Mouse (Mus musculus): ENCODE measurements around the gene Sntb2. TPM values are rescaled to one million over a fixed set of nuclear protein-coding genes. Genes with fewer than 3 reads are reported as not detected.

Sntb2 gene
- total RNA-seq (2021), result 10 to 100 TPM; 19.9 to 21.0 TPM
- long read RNA-seq, experiment 1, full-length matches to known transcripts, result 4 of 7 reads
- long read RNA-seq, experiment 1, partial matches to known transcripts, result 0 of 7 reads
- long read RNA-seq, experiment 1, other reads (novel, unspliced or antisense), result 3 of 7 reads
- long read RNA-seq, experiment 2, full-length matches to known transcripts, result 6 of 10 reads
- long read RNA-seq, experiment 2, partial matches to known transcripts, result 0 of 10 reads
- long read RNA-seq, experiment 2, other reads (novel, unspliced or antisense), result 4 of 10 reads

- intact Hi-C loops (cut with DNase I), result loop anchor here (5.0 kb wide), 2 partner anchors 33 to 42 kb away; no protein-coding TSS in a partner anchor
- peak; percentile 94 to 96 for DNase-seq
Measured at GRCm38 (mm10) chr8:106935324-106935869, at the start of gene Sntb2. Sntb2 (plus strand) TSS chr8:106935750.

DNA sequence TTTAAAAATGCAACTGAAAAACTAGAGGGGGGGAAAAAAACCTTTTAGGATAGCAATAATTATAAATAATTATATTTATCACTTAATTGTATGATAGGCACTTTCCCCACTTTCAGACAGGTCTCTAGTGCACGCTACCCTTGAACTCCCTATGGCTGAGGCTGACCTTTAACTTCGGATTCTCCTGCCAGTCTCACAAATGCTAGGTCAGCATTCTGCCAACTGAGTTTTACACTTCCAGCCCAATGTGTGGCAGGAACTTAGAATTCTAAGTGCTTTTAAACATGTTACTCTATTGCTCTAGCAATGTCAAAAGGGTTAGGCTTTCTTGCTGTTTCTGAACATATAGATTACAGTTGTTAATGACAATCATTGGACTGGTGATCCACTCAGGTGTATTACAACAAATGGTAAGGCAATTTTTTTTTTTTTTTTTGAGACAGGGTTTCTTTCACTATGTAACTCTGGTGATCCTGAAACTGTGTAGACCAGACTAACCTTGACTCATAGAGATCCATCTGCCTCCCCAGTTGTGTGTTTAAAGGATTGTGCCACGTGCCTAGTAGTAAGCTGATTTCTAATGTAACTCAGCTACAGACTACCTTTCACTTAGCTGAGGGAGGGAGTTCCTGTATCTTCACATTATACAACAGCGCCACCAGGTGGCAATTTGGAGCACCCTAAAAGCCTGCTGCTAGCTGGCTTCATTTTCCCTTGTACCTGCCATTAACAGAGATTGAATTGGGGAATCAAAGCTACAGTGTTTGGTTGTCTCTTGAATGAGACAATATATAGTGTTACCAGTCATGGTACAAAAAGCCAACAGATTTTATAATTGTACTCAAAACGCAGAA lies 48.0 kb upstream of the Sntb2 start:
- DNase-seq, result peak; percentile 81 to 88
- intact Hi-C loops (cut with DNase I), result loop anchor here (1.0 to 5.0 kb wide), 2 partner anchors 169 to 190 kb away; no protein-coding TSS in a partner anchor

DNA sequence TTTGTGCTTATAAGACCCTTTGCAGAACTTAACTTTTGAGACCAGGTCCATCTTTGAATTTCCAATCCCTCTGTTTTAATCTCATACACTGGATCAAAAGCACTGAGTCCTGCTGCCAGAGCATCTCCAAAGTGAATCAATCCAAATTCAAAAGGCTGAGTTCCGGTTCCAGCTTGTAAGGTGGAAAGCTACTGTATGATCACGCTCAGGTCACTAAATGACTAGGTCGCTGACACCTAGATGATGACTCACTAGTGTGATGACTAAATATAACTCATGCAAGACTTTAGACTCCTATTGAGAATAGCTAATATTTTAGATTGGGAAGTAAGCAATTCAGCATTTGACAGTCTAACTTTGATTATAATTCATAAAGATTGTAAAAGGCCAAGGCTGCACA lies 46.7 kb upstream of the Sntb2 start:
- intact Hi-C loops (cut with DNase I), result loop anchor here (5.0 kb wide), 1 partner anchor 192 kb away; no protein-coding TSS in a partner anchor
- no peak for DNase-seq

GRCm38 (mm10) chr8:106892210-106892805 lies 43.2 kb upstream of the Sntb2 start:
- intact Hi-C loops (cut with DNase I), result no loop called here
- peak in 1 of 2 experiments; percentile 41 for DNase-seq

DNA sequence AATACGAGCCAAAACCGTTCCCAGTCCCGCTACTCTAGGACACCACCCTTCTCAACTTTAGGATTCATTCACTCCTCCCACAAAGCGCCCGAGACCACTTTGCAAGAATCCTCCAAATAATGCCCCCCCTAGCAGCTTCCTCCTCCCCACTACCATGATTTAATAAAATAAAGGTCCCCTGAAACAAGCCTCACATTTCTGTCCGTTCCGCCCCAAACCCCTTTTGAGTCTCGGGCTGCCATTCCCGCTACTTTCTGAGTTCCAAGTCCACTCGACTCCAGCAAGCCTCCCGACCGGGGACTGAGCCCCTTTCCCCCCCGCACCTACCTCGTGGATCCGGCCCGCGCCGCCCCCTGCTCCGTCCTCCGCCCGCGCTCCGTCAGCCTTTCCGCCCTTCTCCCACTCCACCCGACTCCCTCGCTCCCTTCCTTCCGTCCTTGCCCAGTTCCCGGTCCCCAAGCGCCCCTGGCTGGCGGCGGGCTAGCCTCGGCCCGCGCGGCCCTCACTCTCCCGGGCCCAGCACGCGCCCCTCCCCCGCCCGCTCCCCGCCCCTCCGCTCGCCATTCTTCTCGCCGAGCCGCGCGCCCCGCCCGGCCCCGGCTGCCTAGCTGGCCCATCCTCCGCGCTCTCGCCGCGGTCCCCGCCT lies 42.6 kb upstream of the Sntb2 start:
- intact Hi-C loops (cut with DNase I), result no loop called here
- peak in 1 of 2 experiments; percentile 70 for DNase-seq

GRCm38 (mm10) chr8:106893481-106894156 lies 41.9 kb upstream of the Sntb2 start, which contains the start of gene Utp4:
Utp4 (plus strand) TSS chr8:106893636.
- peak; percentile 92 for DNase-seq

DNA sequence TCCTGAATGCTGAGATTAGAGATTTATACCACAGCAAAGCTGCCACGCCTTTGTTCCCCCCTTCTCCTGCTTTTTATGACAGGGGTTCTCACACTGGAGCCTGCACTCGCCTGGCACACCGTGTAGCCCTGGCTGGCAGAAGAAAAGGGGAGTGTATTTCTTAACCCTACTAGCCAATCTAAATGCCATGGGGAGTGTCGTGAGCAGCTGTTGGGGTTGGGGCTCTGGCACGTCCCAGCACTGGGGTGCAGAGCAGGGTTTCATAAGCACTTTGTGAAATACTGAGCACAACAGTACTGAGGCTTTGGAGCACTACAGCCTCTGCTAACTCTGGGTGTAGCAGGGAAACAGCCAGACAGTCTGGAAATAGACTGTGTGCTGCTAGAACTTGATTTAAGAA lies 36.1 kb upstream of the Sntb2 start:
- intact Hi-C loops (cut with DNase I), result no loop called here
- no peak for DNase-seq

More at GRCm38 (mm10) chr8:106893481-106894156, 41.9 kb upstream of the Sntb2 start, which contains the start of gene Utp4:
- intact Hi-C loops (cut with DNase I), result no loop called here

DNA sequence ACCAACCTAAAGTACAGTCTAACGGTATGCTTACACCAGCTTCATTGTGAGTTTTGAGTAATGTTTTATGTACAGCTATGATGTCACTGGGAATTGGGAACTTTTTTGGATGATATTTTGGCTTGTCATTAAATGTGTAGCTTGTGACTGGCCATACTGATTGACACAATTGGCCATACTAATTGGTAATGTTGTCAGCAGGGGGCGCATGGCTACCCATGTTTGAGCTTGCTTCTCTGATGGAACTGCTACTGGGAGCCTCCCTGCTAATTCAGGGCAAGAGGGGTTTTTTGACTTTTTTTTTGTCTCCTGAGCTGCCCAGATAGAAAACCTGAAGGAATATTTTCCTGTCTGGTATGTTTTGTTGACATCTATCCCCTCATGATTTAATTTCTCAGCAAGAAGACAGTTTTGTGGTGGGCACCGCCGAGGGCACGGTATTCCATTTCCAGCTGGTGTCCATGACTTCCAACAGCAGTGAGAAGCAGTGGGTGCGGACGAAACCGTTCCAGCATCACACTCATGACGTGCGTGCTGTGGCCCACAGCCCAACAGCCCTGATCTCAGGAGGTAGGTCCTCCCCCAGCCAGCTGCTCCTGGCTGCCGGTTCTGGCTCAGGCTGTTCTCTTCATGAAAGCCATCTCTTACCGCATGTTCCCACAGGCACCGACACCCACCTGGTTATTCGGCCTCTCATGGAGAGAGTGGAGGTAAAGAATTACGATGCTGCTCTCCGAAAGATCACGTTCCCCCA lies 29.6 kb upstream of the Sntb2 start:
- intact Hi-C loops (cut with DNase I), result no loop called here
- peak; percentile 76 to 83 for DNase-seq

DNA sequence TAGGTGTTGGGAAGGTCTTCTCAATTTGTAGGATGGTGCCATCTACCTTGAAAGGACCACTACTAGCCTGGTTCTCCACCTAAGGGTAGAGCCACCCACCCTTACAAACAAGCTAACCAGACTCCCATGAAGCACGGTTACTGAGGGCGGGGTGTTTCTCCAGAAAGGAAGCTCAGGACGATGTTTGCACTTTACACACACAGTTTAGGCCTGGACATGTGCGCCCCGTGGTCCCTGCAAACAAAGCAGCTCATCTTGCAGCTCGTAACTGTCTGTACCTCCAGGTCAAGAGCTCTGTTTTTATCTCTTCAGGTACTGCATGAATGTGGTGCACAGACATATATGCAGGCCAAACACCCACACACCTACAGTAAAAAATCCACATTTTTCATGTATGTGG lies 28.9 kb upstream of the Sntb2 start:
- DNase-seq, result no peak
- intact Hi-C loops (cut with DNase I), result no loop called here

GRCm38 (mm10) chr8:106907450-106907849 lies 28.1 kb upstream of the Sntb2 start:
- intact Hi-C loops (cut with DNase I), result no loop called here

DNA sequence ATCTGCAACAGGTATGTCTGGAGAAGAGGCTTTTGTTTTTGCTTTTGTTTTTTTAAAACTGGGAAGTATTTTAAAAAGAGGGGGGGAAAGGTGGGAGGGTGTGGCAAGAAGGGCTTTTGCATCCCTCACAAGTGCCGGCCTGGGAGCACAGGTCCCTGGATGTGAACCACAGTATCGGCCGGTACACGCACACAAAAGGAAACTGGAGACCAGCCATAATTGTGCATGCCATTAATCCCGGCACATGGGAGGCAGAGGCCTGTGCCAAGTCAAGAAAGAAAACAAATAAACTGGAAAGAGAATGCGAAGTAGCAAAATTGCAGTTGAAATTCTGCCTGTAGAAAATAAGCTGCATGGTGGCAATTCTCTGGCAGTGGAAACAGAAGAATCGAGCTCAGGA lies 27.3 kb upstream of the Sntb2 start:
- no peak for DNase-seq
- intact Hi-C loops (cut with DNase I), result no loop called here

More at GRCm38 (mm10) chr8:106907450-106907849, 28.1 kb upstream of the Sntb2 start:
- no peak for DNase-seq

- intact Hi-C loops (cut with DNase I), result no loop called here
- no peak for DNase-seq
Measured at GRCm38 (mm10) chr8:106913631-106914030, 21.9 kb upstream of the Sntb2 start.

GRCm38 (mm10) chr8:106919721-106920394 lies 15.7 kb upstream of the Sntb2 start:
- no peak for DNase-seq
- intact Hi-C loops (cut with DNase I), result no loop called here

- intact Hi-C loops (cut with DNase I), result no loop called here
- no peak for DNase-seq
Measured at GRCm38 (mm10) chr8:106920395-106920741, 15.2 kb upstream of the Sntb2 start.

- no peak for DNase-seq
- intact Hi-C loops (cut with DNase I), result no loop called here
Measured at GRCm38 (mm10) chr8:106924057-106924456, 11.5 kb upstream of the Sntb2 start.

GRCm38 (mm10) chr8:106924904-106925349 lies 10.6 kb upstream of the Sntb2 start:
- intact Hi-C loops (cut with DNase I), result no loop called here
- peak; percentile 20 to 42 for DNase-seq

- intact Hi-C loops (cut with DNase I), result no loop called here
- DNase-seq, result no peak
Measured at GRCm38 (mm10) chr8:106925446-106925845, 10.1 kb upstream of the Sntb2 start.

DNA sequence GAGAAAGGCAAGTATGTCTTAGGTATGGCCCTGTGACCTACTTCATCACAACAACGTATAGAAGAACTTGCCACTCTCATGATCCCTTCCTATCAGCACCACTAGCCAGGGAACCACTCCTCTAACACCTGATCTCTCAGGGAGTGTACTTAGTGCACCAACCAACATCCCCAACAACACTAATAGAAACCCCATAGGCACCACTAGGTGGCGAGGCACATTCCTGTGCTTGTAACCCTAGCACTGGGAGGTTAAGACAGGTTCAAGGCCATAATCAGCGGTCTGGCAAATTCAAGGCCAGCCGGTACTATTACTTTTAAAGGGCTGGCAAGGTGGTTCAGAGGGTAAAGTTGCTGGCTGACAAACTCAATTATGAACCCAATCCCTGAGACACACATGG lies 8.3 kb upstream of the Sntb2 start:
- intact Hi-C loops (cut with DNase I), result no loop called here
- DNase-seq, result no peak
